Mouse (Mus musculus): ENCODE data around the gene Oasl2.
"Not testable (repeated sequence)": the region's sequence is repeated elsewhere in the genome, so short reads cannot be mapped to it uniquely, and the experiment has no call there.

The Oasl2 gene

GRCm38 (mm10) chr5:114913686-114914085 lies 16.9 kb downstream of the Oasl2 start:
- in situ Hi-C loops (cut with MboI; ENCODE audit: unreplicated experiment in 2 of 2) = loop anchor here in 1 of 2 experiments (5.0 kb wide), 1 partner anchor 206 kb away; the partner anchor contains the start of gene Tchp

GRCm38 (mm10) chr5:114914855-114915254 lies 18.1 kb downstream of the Oasl2 start:
- in situ Hi-C loops (cut with MboI; ENCODE audit: unreplicated experiment in 2 of 2) = loop anchor here in 1 of 2 experiments (5.0 kb wide), 1 partner anchor 208 kb away; the partner anchor contains the start of gene Tchp

GRCm38 (mm10) chr5:114915854-114916253 lies 19.1 kb downstream of the Oasl2 start:
- in situ Hi-C loops (cut with MboI; ENCODE audit: unreplicated experiment in 2 of 2) = no loop called here

- in situ Hi-C loops (cut with MboI; ENCODE audit: unreplicated experiment in 2 of 2) = no loop called here
Measured at GRCm38 (mm10) chr5:114916777-114917176, 20.0 kb downstream of the Oasl2 start.

GRCm38 (mm10) chr5:114917357-114917756 lies 20.6 kb downstream of the Oasl2 start:
- in situ Hi-C loops (cut with MboI; ENCODE audit: unreplicated experiment in 2 of 2) = not testable (repeated sequence)

- in situ Hi-C loops (cut with MboI; ENCODE audit: unreplicated experiment in 2 of 2) = no loop called here
Measured at GRCm38 (mm10) chr5:114921551-114922365, 25.0 kb downstream of the Oasl2 start.

- in situ Hi-C loops (cut with MboI; ENCODE audit: unreplicated experiment in 2 of 2) = no loop called here
Measured at GRCm38 (mm10) chr5:114922366-114922731, 25.6 kb downstream of the Oasl2 start.

- in situ Hi-C loops (cut with MboI; ENCODE audit: unreplicated experiment in 2 of 2) = no loop called here
Measured at GRCm38 (mm10) chr5:114922998-114923473, 26.3 kb downstream of the Oasl2 start, which contains the start of gene Oasl1. Gene Oasl1, plus strand, starts transcription at chr5:114923240.

GRCm38 (mm10) chr5:114926153-114926684 lies 29.5 kb downstream of the Oasl2 start:
- in situ Hi-C loops (cut with MboI; ENCODE audit: unreplicated experiment in 2 of 2) = no loop called here

GRCm38 (mm10) chr5:114926753-114927152 lies 30.0 kb downstream of the Oasl2 start:
- in situ Hi-C loops (cut with MboI; ENCODE audit: unreplicated experiment in 2 of 2) = no loop called here

- in situ Hi-C loops (cut with MboI; ENCODE audit: unreplicated experiment in 2 of 2) = no loop called here
Measured at GRCm38 (mm10) chr5:114931626-114932025, 34.9 kb downstream of the Oasl2 start.

GRCm38 (mm10) chr5:114933206-114933605 lies 36.5 kb downstream of the Oasl2 start:
- in situ Hi-C loops (cut with MboI; ENCODE audit: unreplicated experiment in 2 of 2) = no loop called here

GRCm38 (mm10) chr5:114935838-114936237 lies 39.1 kb downstream of the Oasl2 start:
- in situ Hi-C loops (cut with MboI; ENCODE audit: unreplicated experiment in 2 of 2) = no loop called here

- in situ Hi-C loops (cut with MboI; ENCODE audit: unreplicated experiment in 2 of 2) = not testable (repeated sequence)
Measured at GRCm38 (mm10) chr5:114941138-114941537, 44.4 kb downstream of the Oasl2 start.

GRCm38 (mm10) chr5:114942074-114942765 lies 45.5 kb downstream of the Oasl2 start, which contains the start of gene 2210016L21Rik:
Gene 2210016L21Rik, plus strand, starts transcription at chr5:114942158.
- in situ Hi-C loops (cut with MboI; ENCODE audit: unreplicated experiment in 2 of 2) = no loop called here

- in situ Hi-C loops (cut with MboI; ENCODE audit: unreplicated experiment in 2 of 2) = no loop called here
Measured at GRCm38 (mm10) chr5:114942766-114943130, 46.0 kb downstream of the Oasl2 start.

GRCm38 (mm10) chr5:114945072-114945471 lies 48.3 kb downstream of the Oasl2 start:
- in situ Hi-C loops (cut with MboI; ENCODE audit: unreplicated experiment in 2 of 2) = no loop called here

- in situ Hi-C loops (cut with MboI; ENCODE audit: unreplicated experiment in 2 of 2) = no loop called here
Measured at GRCm38 (mm10) chr5:114948891-114949290, 52.2 kb downstream of the Oasl2 start.

- in situ Hi-C loops (cut with MboI; ENCODE audit: unreplicated experiment in 2 of 2) = no loop called here
Measured at GRCm38 (mm10) chr5:114949316-114949715, 52.6 kb downstream of the Oasl2 start.

- in situ Hi-C loops (cut with MboI; ENCODE audit: unreplicated experiment in 2 of 2) = loop anchor here in 1 of 2 experiments (25.0 kb wide), 1 partner anchor 512 kb away; the partner anchor contains the start of gene Pla2g1b
Measured at GRCm38 (mm10) chr5:114949812-114950211, 53.1 kb downstream of the Oasl2 start.

- in situ Hi-C loops (cut with MboI; ENCODE audit: unreplicated experiment in 2 of 2) = loop anchor here in 1 of 2 experiments (25.0 kb wide), 1 partner anchor 512 kb away; the partner anchor contains the start of gene Pla2g1b
Measured at GRCm38 (mm10) chr5:114950669-114951068, 53.9 kb downstream of the Oasl2 start.
